Mouse (Mus musculus): ENCODE measurements at regions not wholly inside any gene's neighbourhood (a gene's known extent, or its start where the extent isn't known, plus 50 kb on each side); places are given as distances from the start of the nearest gene placed in this dataset.

DNA sequence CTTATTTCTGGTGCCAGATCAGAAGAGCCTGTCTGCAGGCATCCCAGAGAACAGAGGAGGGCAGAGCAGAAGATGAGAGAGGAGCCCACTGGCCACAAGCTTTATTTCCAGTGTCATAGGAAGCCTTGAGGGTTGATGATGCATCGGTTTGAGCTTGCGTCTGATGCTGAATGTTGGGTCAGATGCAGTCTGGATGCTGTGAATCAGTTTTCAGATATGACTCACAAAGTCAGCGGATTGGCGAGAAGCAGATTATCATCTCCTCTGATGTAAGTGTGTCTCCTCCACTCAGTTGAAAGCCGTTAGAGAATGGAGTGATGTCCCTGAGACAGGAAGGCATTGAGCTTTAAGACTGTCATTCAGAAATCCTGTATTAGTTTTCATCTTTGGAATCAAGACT is 197.3 kb upstream of the Gm6793 start:
- no peak for TF ChIP-seq CTCF (IDR thresholded peaks at IDR 0.05; ENCODE audit: extremely low read depth, insufficient read depth, low read length)
- no peak for TF ChIP-seq POLR2A (IDR thresholded peaks at IDR 0.05; ENCODE audit: extremely low read depth, insufficient read depth, low read length)
